Mouse (Mus musculus) monocyte, adult 2 months (primary cell): ENCODE data around the gene Chfr.

Source experiments
- DNase-seq, 2 experiments: peaks; one replicate each; pipeline ENCODE4 v3.0.0; 2022; ENCODE audit warnings: low spot score in 2 of 2, low read depth in 1 of 2

The Chfr gene

GRCm38 (mm10) chr5:110135293-110136086 lies at the start of gene Chfr:
Chfr (plus strand) TSS chr5:110135842.
- DNase-seq = peak; percentile 97 to 98

DNA sequence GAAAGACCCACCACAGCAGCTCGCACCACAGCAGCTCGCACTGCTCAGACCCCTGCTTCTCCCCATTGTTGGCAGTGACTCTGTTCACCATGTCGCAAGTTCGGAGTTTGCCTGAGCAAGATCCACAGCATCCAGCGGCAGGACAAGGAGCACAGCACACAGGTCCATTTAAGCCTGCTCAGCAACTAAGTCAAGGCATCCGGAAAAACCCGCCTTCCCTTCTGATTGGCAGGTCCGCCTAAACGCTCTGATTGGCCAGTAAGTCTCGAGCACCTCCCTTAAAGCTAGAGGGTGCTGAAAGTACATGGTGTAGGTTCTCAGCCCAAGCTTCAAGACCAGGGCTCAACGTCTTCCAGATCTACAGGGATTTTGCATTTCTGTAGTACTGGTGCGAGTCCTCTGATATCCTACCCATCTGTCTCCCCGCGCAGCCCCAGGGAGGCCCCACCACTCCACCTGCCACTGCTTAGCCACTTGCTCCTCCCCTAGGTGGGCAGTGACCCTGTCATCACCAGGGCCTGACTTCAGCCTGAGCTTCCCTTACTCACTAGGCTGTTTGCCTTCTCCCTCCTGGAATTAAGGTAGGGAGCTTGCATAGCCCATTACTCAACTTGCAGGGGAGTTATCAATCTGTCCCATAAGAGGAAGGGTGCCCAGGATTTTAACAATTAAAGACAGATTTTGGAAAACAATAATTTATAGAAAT lies 49.3 kb upstream of the Chfr start:
- no peak for DNase-seq

- no peak for DNase-seq
Observed at GRCm38 (mm10) chr5:110091546-110091945, 44.1 kb upstream of the Chfr start.

- peak; percentile 43 to 72 for DNase-seq
Observed at GRCm38 (mm10) chr5:110094030-110094846, 41.4 kb upstream of the Chfr start, which contains the start of gene Gm35315. Gm35315 (minus strand) TSS chr5:110094420.

GRCm38 (mm10) chr5:110094847-110095213 lies 40.8 kb upstream of the Chfr start:
- DNase-seq = no peak

DNA sequence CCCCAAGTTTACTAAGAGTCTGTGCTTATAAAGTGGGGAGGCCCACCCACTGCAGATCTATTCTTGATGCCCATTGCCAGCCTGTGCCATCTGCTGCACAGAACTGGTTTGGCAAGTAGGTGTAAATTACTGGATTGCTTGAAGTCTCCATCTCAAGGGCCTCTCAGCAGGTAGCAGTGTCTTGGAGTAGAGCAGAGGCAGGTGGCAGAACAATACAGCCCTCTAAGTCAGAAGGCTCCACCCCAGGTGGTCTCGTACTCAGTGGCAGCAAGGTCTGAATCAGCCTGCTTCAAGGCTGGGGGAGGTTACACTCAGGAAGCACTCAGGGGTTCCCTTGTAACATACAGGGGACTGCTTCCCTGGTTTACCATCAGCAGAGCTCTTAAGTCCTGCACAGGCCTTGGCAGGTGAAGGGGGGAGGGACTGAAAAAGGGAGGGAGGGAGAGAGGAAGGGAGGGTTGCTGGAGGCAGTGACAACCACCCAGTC lies 36.6 kb upstream of the Chfr start:
- DNase-seq = no peak

DNA sequence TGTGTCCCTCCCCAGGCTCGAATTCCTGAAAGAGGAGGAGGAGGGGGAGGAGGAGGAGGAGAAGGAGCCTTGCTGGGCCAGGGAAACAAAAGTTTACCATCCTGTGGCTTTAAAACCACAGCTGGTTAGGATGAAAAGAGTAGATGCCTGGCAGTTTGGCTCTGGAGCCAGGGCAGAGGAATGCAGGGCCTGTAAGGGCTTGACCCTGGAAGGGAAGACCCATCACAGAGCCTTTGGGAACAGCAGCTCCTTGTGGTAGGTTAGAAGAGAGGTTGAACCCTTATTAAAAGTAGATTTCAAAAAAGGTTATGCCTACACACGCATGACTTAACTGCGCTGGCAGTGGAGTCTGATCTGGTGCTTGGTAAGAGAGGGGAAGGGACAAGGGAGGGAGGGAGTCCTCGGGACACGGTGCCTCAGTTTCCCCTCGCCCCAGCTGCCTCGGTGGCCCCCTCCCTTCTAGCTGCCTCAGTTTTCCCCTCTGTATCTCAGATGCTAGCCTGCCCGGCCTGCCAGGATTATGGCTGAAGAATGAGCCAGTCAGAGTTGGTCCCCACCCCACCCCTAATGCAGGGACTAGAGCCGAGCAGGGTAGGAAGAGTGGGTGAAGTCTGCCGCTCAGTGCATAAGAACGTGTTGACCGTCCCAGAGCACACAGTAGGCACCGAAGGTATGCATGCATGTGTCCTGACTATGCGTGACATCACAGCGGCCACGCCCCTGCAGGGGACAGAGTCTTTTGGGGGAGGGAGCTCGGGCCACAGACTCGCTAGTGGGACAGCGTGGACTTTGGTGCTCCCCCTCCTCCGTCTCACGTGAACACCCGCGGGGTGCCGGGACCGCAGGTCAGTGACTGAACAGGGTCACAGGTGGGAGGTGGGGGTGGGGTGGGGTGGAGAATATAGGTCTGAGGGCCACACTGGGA lies 35.7 kb upstream of the Chfr start, which contains the start of gene Plcxd1:
TSS of gene Plcxd1 (plus strand) at position 314 of the 925 bp plus-strand sequence.
- DNase-seq = no peak

GRCm38 (mm10) chr5:110100921-110101631 lies 34.6 kb upstream of the Chfr start:
- DNase-seq = no peak

GRCm38 (mm10) chr5:110101716-110102347 lies 33.8 kb upstream of the Chfr start:
- DNase-seq = no peak

DNA sequence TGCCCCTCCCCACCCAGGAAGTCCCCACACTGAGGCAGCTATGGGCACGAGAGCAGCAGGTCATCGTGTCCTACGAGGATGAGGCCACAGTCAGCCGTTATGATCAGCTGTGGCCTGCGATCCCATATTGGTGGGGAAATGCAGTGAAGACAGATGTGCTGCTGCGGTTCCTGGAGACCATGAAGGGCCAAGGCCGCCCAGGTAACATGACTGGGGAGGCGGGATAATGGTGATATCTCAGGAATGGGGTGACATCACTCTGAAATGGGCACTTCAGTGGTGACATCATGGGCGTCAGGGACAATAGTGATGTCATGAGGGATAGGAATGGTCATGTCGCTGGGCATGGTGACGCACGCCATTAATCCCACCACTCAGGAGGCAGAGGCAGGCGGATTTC lies 33.2 kb upstream of the Chfr start:
- DNase-seq = no peak

DNA sequence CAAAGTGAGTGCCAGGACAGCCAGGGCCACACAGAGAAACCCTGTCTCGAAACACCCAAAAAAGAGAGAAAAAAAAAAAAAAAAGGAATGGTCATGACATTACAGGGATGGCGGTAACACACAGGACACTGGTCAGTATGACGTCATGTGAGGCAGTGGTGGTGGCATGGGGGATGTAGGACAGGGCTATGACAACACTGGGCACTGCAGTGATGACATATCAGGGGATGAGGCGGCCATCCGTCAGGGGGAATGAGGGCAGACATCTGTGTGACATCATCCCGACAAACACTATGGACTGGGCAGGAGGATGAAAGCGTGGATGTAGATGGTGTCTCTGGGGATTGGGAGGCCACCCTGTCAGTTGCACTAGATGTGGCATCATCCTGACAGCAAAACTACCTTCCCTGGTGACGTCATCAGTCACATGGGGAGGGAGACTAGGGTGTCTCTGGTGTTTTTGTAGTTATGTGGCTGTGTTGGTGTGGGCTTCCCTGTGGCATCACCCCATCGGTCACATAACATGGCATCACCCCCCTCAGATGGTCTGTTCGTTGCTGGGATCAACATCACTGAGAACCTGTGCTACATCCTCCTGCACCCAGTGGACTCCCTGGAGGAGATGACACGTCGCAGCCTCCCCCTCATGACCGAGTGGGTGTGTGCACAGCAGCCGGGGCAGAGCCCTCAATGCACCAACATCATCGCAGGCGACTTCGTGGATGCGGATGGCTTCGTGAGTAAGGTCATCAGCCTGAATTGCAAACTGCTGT lies 32.6 kb upstream of the Chfr start:
- DNase-seq = no peak

DNA sequence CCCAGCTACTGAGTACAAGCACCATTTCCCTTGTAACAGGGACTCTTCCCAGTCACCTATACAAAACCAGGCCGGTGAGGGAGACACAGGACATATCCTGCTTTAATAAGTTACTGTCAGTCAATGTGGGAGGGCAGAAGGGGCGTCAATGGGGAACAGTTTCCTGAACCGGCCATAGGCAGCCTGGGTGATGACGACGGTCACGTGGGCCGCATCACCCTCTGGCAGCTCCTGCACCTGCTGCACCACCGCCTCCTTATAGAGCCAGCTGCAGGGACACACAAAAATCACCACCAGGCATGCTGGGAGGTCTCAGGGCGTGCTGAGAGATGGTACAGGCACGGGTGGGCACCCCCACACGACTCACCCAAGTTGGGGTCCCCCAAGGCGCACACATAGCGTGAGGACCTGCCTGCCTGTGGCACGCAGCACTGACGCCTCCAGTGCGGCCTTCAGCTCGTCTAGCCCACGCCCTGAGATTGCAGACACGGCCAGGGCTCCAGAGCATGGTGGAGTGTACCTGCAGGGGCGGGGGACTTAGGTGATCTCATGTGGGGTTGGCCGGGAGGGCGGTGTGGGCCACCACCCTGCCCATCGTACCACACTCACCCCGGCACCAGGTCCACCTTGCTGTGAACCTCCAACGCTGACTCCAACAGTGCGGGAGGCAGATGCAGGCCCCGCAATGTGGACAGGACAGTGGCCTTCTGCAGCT lies 31.6 kb upstream of the Chfr start:
- no peak for DNase-seq

GRCm38 (mm10) chr5:110104616-110105380 lies 30.8 kb upstream of the Chfr start:
- DNase-seq = no peak

DNA sequence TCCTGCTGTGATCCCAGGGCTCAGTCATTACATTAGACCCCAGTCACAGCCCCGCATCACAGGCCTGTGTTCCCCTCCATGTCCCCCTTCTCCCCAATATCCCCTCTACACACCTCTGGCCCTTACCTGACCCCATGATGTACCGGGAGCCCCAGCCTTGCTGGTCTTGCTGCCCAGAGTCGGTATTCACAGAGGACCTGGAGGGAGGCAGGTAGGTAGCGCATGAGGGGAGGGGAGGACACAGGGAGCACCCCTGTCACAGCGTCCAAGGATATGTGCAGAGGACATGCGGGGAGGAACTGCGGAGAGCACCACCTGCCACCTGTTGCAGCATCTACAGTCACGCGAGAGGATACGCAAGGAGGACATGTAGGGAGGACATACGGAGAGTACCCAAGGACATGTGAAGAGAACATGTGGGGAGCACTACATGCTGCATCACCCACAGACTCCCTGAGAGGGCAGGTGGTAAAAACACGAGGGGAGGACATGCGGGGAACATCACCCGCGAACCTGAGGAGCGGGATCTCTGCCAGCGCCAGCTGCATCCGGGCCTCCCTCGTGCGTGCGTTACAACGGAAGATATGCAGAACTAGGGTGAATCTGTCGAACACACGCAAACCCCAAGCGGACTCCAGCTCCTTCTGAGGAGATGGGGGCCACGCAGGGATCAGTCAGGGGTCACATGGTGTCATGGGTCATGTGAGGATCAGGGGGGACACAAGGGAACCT lies 29.3 kb upstream of the Chfr start:
- DNase-seq = no peak

GRCm38 (mm10) chr5:110106901-110107564 lies 28.6 kb upstream of the Chfr start:
- no peak for DNase-seq
